Mouse (Mus musculus) left cerebral cortex, postnatal 25 days (tissue): ENCODE measurements around the gene Fam169b. TPM values are rescaled to one million over a fixed set of nuclear protein-coding genes. Genes with fewer than 3 reads are reported as not detected.
"Not testable (repeated sequence)": the region's sequence is repeated elsewhere in the genome, so short reads cannot be mapped to it uniquely, and the experiment has no call there.

ENCODE experiments used
- DNase-seq, 2 experiments: peaks; one replicate each; pipeline ENCODE4 v3.0.0; 2022; ENCODE audit warnings: low spot score in 2 of 2, mixed read lengths in 1 of 2
- intact Hi-C: fragments of 180-260 bp; cut with DNase I; formaldehyde crosslinking; loops from one replicate; pipeline ENCODE4 v1.15.1; 2025
- total RNA-seq, 2 experiments: library from RNA; stranded (reverse); gene quantifications; 2 replicates each; pipeline ENCODE4 v1.2.3; 2021

Gene Fam169b
- total RNA-seq, 2 experiments from 2014 or later = 1.8 to 2.2 TPM

GRCm38 (mm10) chr7:68263346-68264027, 10.2 kb upstream of the Fam169b start:
- no peak for DNase-seq
- intact Hi-C loops = no loop called here

GRCm38 (mm10) chr7:68264028-68264453, 9.6 kb upstream of the Fam169b start, which contains the start of gene Pgpep1l:
Gene Pgpep1l (minus strand): TSS chr7:68264233.
- intact Hi-C loops = no loop called here
- peak in 1 of 2 experiments; percentile 22 for DNase-seq

GRCm38 (mm10) chr7:68264531-68264930, 9.1 kb upstream of the Fam169b start:
- DNase-seq = peak; percentile 77 to 82
- intact Hi-C loops = no loop called here

- intact Hi-C loops = no loop called here
Measured at GRCm38 (mm10) chr7:68265391-68265790, 8.2 kb upstream of the Fam169b start.

GRCm38 (mm10) chr7:68266691-68267090, 6.9 kb upstream of the Fam169b start:
- intact Hi-C loops = no loop called here
- no peak for DNase-seq

More at GRCm38 (mm10) chr7:68265391-68265790, 8.2 kb upstream of the Fam169b start:
- DNase-seq = no peak

- intact Hi-C loops = no loop called here
- no peak for DNase-seq
Measured at GRCm38 (mm10) chr7:68270551-68270950, 3.1 kb upstream of the Fam169b start.

GRCm38 (mm10) chr7:68271816-68272215, 1.8 kb upstream of the Fam169b start:
- intact Hi-C loops = no loop called here
- DNase-seq = no peak

GRCm38 (mm10) chr7:68272607-68273006, 1.0 kb upstream of the Fam169b start:
- intact Hi-C loops = no loop called here
- DNase-seq = no peak

- DNase-seq = no peak
- intact Hi-C loops = no loop called here
Measured at GRCm38 (mm10) chr7:68274218-68274617, 579 bp downstream of the Fam169b start.

GRCm38 (mm10) chr7:68274951-68275350, 1.3 kb downstream of the Fam169b start:
- intact Hi-C loops = no loop called here
- no peak for DNase-seq

GRCm38 (mm10) chr7:68275445-68275837, 1.8 kb downstream of the Fam169b start:
- intact Hi-C loops, DNase-seq: not testable (repeated sequence)

GRCm38 (mm10) chr7:68275838-68276731, 2.4 kb downstream of the Fam169b start:
- DNase-seq = no peak
- intact Hi-C loops = no loop called here

- DNase-seq = no peak
- intact Hi-C loops = no loop called here
Measured at GRCm38 (mm10) chr7:68277054-68277896, 3.6 kb downstream of the Fam169b start.

GRCm38 (mm10) chr7:68277897-68278270, 4.2 kb downstream of the Fam169b start:
- intact Hi-C loops = loop anchor here (1.0 kb wide), 1 partner anchor 37 kb away; no protein-coding TSS in a partner anchor
- DNase-seq = no peak

GRCm38 (mm10) chr7:68278385-68278784, 4.7 kb downstream of the Fam169b start:
- DNase-seq = no peak
- intact Hi-C loops = loop anchor here (1.0 kb wide), 1 partner anchor 37 kb away; no protein-coding TSS in a partner anchor

GRCm38 (mm10) chr7:68278908-68279307, 5.3 kb downstream of the Fam169b start:
- no peak for DNase-seq
- intact Hi-C loops = loop anchor here (1.0 kb wide), 1 partner anchor 36 kb away; no protein-coding TSS in a partner anchor

- intact Hi-C loops = no loop called here
- no peak for DNase-seq
Measured at GRCm38 (mm10) chr7:68279481-68279880, 5.8 kb downstream of the Fam169b start.

GRCm38 (mm10) chr7:68280352-68280869, 6.8 kb downstream of the Fam169b start:
- intact Hi-C loops = no loop called here
- DNase-seq = peak in 1 of 2 experiments; percentile 60

GRCm38 (mm10) chr7:68281341-68281740, 7.7 kb downstream of the Fam169b start:
- peak in 1 of 2 experiments; percentile 27 for DNase-seq
- intact Hi-C loops = no loop called here
